Mouse (Mus musculus): ENCODE data around the gene Lims1. TPM values are rescaled to one million over a fixed set of nuclear protein-coding genes. Genes with fewer than 3 reads are reported as not detected.

The Lims1 gene
- total and polyA plus RNA-seq, 2 experiments = 2.7 to 19.7 TPM

GRCm38 (mm10) chr10:58388648-58389047 is 65.4 kb downstream of the Lims1 start:
- no peak overlapping the region for H3K27ac ChIP-seq (replicated peaks; ENCODE audit: insufficient read depth, low read depth, low read length)
- TF ChIP-seq POLR2A (IDR thresholded peaks at IDR 0.05; ENCODE audit: extremely low read depth, insufficient read depth, low read length) (no peak), CTCF (IDR thresholded peaks at IDR 0.05; ENCODE audit: low read depth, low read length) (no peak; the same call in 1 of the 2 replicates)
- H3K9ac ChIP-seq (ENCODE audit: low read depth, low read length) = no peak overlapping the region
- H3K4me1 ChIP-seq (ENCODE audit: control insufficient read depth, insufficient read depth, low read length) = peaks cover 2% of the 10 kb centered on the region
- WGBS = 84% methylated on average over 3 of the region's 3 CpGs
- no peaks in the 10 kb centered on the region; the same call in 1 of the 2 replicates for H3K79me2 ChIP-seq (ENCODE audit: control insufficient read depth, insufficient read depth, low read length)
- no peak overlapping the region for H3K4me3 ChIP-seq (ENCODE audit: insufficient read depth, low read depth, low read length)
- no peak for DNase-seq (ENCODE audit: extremely low read depth, low read depth, low spot score)
- no peaks in the 10 kb centered on the region for H3K36me3 ChIP-seq (ENCODE audit: control insufficient read depth, insufficient read depth, low read length)
- no peaks in the 10 kb centered on the region for H3K27me3 ChIP-seq (ENCODE audit: control insufficient read depth, insufficient read depth, low read length)

- 55% methylated on average over 3 of the region's 3 CpGs for WGBS
- Histone ChIP-seq H3K4me3 (ENCODE audit: insufficient read depth, low read depth, low read length) (no peak overlapping the region), H3K27ac (replicated peaks; ENCODE audit: insufficient read depth, low read depth, low read length) (no peak overlapping the region), H3K4me1 (ENCODE audit: control insufficient read depth, insufficient read depth, low read length) (no peaks in the 10 kb centered on the region), H3K79me2 (ENCODE audit: control insufficient read depth, insufficient read depth, low read length) (no peaks in the 10 kb centered on the region; the same call in 1 of the 2 replicates), H3K9ac (ENCODE audit: low read depth, low read length) (no peak overlapping the region), H3K27me3 (ENCODE audit: control insufficient read depth, insufficient read depth, low read length) (no peaks in the 10 kb centered on the region), H3K36me3 (ENCODE audit: control insufficient read depth, insufficient read depth, low read length) (no peaks in the 10 kb centered on the region)
- TF ChIP-seq POLR2A (IDR thresholded peaks at IDR 0.05; ENCODE audit: extremely low read depth, insufficient read depth, low read length) = no peak
- no peak for TF ChIP-seq CTCF (IDR thresholded peaks at IDR 0.05; ENCODE audit: low read depth, low read length)
- DNase-seq (ENCODE audit: extremely low read depth, low read depth, low spot score) = no peak
These were observed 65.9 kb downstream of the Lims1 start for GRCm38 (mm10) chr10:58389151-58389550.

GRCm38 (mm10) chr10:58392435-58392834 is 69.2 kb downstream of the Lims1 start:
- H3K79me2 ChIP-seq (ENCODE audit: control insufficient read depth, insufficient read depth, low read length) = no peaks in the 10 kb centered on the region; the same call in 1 of the 2 replicates
- 79% methylated on average over 4 of the region's 4 CpGs for WGBS
- no peak overlapping the region for H3K27ac ChIP-seq (replicated peaks; ENCODE audit: insufficient read depth, low read depth, low read length)
- H3K4me3 ChIP-seq (ENCODE audit: insufficient read depth, low read depth, low read length) = no peak overlapping the region
- no peak for TF ChIP-seq POLR2A (IDR thresholded peaks at IDR 0.05; ENCODE audit: extremely low read depth, insufficient read depth, low read length)
- TF ChIP-seq CTCF (IDR thresholded peaks at IDR 0.05; ENCODE audit: low read depth, low read length) = no peak
- no peak for DNase-seq (ENCODE audit: extremely low read depth, low read depth, low spot score)
- H3K9ac ChIP-seq (ENCODE audit: low read depth, low read length) = no peak overlapping the region
- no peaks in the 10 kb centered on the region for H3K27me3 ChIP-seq (ENCODE audit: control insufficient read depth, insufficient read depth, low read length)
- no peaks in the 10 kb centered on the region for H3K4me1 ChIP-seq (ENCODE audit: control insufficient read depth, insufficient read depth, low read length)
- no peaks in the 10 kb centered on the region for H3K36me3 ChIP-seq (ENCODE audit: control insufficient read depth, insufficient read depth, low read length)

- no peaks in the 10 kb centered on the region; the same call in 1 of the 2 replicates for H3K79me2 ChIP-seq (ENCODE audit: control insufficient read depth, insufficient read depth, low read length)
- DNase-seq (ENCODE audit: extremely low read depth, low read depth, low spot score) = no peak
- H3K4me3 ChIP-seq (ENCODE audit: insufficient read depth, low read depth, low read length) = no peak overlapping the region
- H3K9ac ChIP-seq (ENCODE audit: low read depth, low read length) = no peak overlapping the region
- no peak overlapping the region for H3K27ac ChIP-seq (replicated peaks; ENCODE audit: insufficient read depth, low read depth, low read length)
- TF ChIP-seq CTCF (IDR thresholded peaks at IDR 0.05; ENCODE audit: low read depth, low read length) (no peak), POLR2A (IDR thresholded peaks at IDR 0.05; ENCODE audit: extremely low read depth, insufficient read depth, low read length) (no peak)
- no peaks in the 10 kb centered on the region for H3K36me3 ChIP-seq (ENCODE audit: control insufficient read depth, insufficient read depth, low read length)
- H3K27me3 ChIP-seq (ENCODE audit: control insufficient read depth, insufficient read depth, low read length) = no peaks in the 10 kb centered on the region
- no peaks in the 10 kb centered on the region for H3K4me1 ChIP-seq (ENCODE audit: control insufficient read depth, insufficient read depth, low read length)
- 79% methylated on average over 7 of the region's 7 CpGs for WGBS
These were observed 70.1 kb downstream of the Lims1 start for GRCm38 (mm10) chr10:58393026-58394014.

- H3K4me1 ChIP-seq (ENCODE audit: control insufficient read depth, insufficient read depth, low read length) = no peaks in the 10 kb centered on the region
- H3K27me3 ChIP-seq (ENCODE audit: control insufficient read depth, insufficient read depth, low read length) = no peaks in the 10 kb centered on the region
These were observed 70.9 kb downstream of the Lims1 start for GRCm38 (mm10) chr10:58394170-58394569.

More at GRCm38 (mm10) chr10:58394170-58394569, 70.9 kb downstream of the Lims1 start:
- Histone ChIP-seq H3K4me3 (ENCODE audit: insufficient read depth, low read depth, low read length) (no peak overlapping the region), H3K27ac (replicated peaks; ENCODE audit: insufficient read depth, low read depth, low read length) (no peak overlapping the region), H3K79me2 (ENCODE audit: control insufficient read depth, insufficient read depth, low read length) (no peaks in the 10 kb centered on the region; the same call in 1 of the 2 replicates), H3K36me3 (ENCODE audit: control insufficient read depth, insufficient read depth, low read length) (no peaks in the 10 kb centered on the region), H3K9ac (ENCODE audit: low read depth, low read length) (no peak overlapping the region)
- WGBS = 60% methylated on average over 10 of the region's 10 CpGs
- no peak for TF ChIP-seq CTCF (IDR thresholded peaks at IDR 0.05; ENCODE audit: low read depth, low read length)
- no peak for TF ChIP-seq POLR2A (IDR thresholded peaks at IDR 0.05; ENCODE audit: extremely low read depth, insufficient read depth, low read length)
- DNase-seq (ENCODE audit: extremely low read depth, low read depth, low spot score) = no peak

All from liver, adult 2 months (tissue).